Mouse (Mus musculus): Measurements from ENCODE around the gene Ppp1r37.

DNA sequence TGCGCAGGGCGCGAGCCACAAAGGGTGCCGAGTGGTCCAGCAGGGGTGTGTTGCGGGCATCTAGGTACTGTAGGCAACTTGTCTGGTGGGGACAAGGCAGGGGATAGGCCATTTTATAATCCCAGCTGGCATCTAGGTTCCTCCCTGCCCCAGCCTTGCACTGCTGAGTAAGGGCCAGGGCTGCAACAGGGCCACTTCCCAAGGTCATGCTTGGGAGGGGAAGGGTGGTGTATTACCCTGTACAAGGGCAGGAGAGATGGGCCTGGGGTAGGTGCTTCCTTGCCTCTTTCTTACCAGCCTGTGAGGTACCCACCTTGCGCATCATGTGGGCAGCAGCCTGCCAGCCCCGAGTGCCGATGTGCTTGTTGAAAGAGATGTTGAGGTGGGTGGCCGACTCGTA is 28.2 kb downstream of the Ppp1r37 start:
- TF ChIP-seq CTCF (IDR thresholded peaks at IDR 0.05; ENCODE audit: low read depth), result no peak
- no peak for TF ChIP-seq EP300 (IDR thresholded peaks at IDR 0.05; ENCODE audit: low read depth)
